Mouse (Mus musculus) E14TG2a.4 (cell line): ENCODE data around the gene Clspn.

Source experiments
- CTCF ChIP-seq: conservative IDR thresholded peaks from 2 replicates; pipeline ENCODE4 v1.5.1; 2014; ENCODE audit warnings: low read length
- NANOG ChIP-seq: IDR thresholded peaks from 2 replicates; pipeline ENCODE4 v1.6.1; 2014; ENCODE audit warnings: borderline replicate concordance, low read length, mixed read lengths
- POU5F1 ChIP-seq: IDR thresholded peaks from 2 replicates; pipeline ENCODE4 v1.6.1; 2014; ENCODE audit warnings: low read length, borderline replicate concordance

- TF ChIP-seq CTCF, result peak; percentile 26
- TF ChIP-seq POU5F1, result no peak
- TF ChIP-seq NANOG, result no peak
Observed at GRCm38 (mm10) chr4:126553685-126554084, 3.0 kb upstream of the Clspn start.
